Mouse (Mus musculus) MEL (cell line): Measurements from ENCODE around the gene Stat6.

ENCODE experiments used
- CTCF ChIP-seq, 3 experiments: IDR thresholded peaks in 2 of 3; conservative IDR thresholded peaks in 1 of 3; 2 replicates each; pipeline ENCODE4 v1.5.1; 2011 to 2012; ENCODE audit warnings: low read length in 3 of 3, low read depth in 2 of 3, mild to moderate bottlenecking in 2 of 3, improper control_type of control experiment in 1 of 3, inconsistent platforms in 1 of 3, mixed read lengths in 1 of 3, moderate library complexity in 1 of 3; ENCODE audit not compliant: control insufficient read depth in 1 of 3, insufficient read depth in 1 of 3, poor library complexity in 1 of 3, severe bottlenecking in 1 of 3
- JUND ChIP-seq: IDR thresholded peaks from 2 replicates; pipeline ENCODE4 v1.6.1; 2011; ENCODE audit warnings: low read depth, mild to moderate bottlenecking, improper control_type of control experiment, low read length
- MEF2A ChIP-seq: IDR thresholded peaks from 2 replicates; pipeline ENCODE4 v1.6.1; 2014; ENCODE audit warnings: low read depth, mild to moderate bottlenecking, inconsistent platforms, low read length, improper control_type of control experiment; ENCODE audit not compliant: poor library complexity, insufficient replicate concordance, severe bottlenecking; ENCODE audit errors: extremely low read depth
- POLR2A ChIP-seq, 2 experiments: IDR thresholded peaks; 2 replicates each; pipeline ENCODE4 v1.6.1; 2011 to 2012; ENCODE audit warnings: low read length in 2 of 2, mild to moderate bottlenecking in 2 of 2, control low read depth in 1 of 2, improper control_type of control experiment in 1 of 2, low read depth in 1 of 2, moderate library complexity in 1 of 2; ENCODE audit not compliant: control insufficient read depth in 1 of 2, insufficient read depth in 1 of 2, poor library complexity in 1 of 2
- POLR2AphosphoS2 ChIP-seq: IDR thresholded peaks from 2 replicates; pipeline ENCODE4 v1.6.1; 2011; ENCODE audit warnings: low read length, improper control_type of control experiment
- SIN3A ChIP-seq: IDR thresholded peaks from 2 replicates; pipeline ENCODE4 v1.6.1; 2012; ENCODE audit warnings: low read length, improper control_type of control experiment, inconsistent platforms
- TCF12 ChIP-seq: IDR thresholded peaks from 2 replicates; pipeline ENCODE4 v1.6.1; 2014; ENCODE audit warnings: low read depth, mild to moderate bottlenecking, inconsistent platforms, low read length, improper control_type of control experiment, moderate library complexity
- ZKSCAN1 ChIP-seq: IDR thresholded peaks from 2 replicates; pipeline ENCODE4 v1.6.1; 2012; ENCODE audit warnings: low read depth, mild to moderate bottlenecking, inconsistent platforms, low read length, improper control_type of control experiment, moderate library complexity
- ZMIZ1 ChIP-seq: IDR thresholded peaks from 2 replicates; pipeline ENCODE4 v1.6.1; 2012; ENCODE audit warnings: low read depth, mild to moderate bottlenecking, inconsistent platforms, low read length, improper control_type of control experiment, moderate library complexity

DNA sequence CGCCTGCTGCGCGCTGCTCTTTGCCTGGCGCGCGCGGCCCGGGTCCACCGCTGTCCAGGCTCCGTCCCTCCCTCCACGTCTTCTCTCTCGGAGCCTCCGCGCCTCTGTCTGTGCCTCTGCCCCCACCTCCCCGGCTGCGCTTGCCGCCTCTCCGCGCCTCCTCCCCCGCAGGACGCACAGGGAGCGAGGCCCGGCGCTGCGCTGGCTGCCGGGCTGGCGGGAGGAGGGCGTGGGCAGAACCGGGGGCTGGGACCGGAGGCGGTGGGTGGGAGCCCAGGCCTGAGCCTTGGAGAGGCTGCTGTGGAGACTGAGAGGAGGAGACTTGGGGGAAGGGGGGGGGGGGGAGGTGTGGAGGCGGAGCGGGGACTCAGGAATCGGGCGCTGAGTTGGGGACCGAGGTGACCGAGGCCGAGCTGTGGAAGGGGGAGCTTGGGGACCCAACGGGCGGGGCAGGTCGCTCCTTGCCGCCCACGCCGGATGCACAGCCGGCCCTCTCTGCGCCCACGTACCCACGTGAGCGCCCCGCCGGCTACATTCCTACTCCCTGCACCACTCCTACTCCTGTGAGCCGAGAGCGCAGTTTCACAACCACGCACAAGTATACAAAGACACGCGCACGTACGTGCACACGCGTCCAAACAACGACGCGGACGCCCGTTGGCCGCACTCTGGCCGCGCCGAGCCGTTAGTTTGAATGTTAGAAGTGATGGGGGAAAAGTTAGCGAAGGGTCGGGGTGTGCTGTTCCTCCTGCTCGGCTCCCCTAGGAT lies 23.9 kb downstream of the Stat6 start, which contains the start of gene Nemp1:
- TF ChIP-seq CTCF (IDR thresholded peaks at IDR 0.05 in 2 of 3, conservative IDR thresholded peaks at IDR 0.05 in 1 of 3; ENCODE audit: control insufficient read depth in 1 of 3, insufficient read depth in 1 of 3, low read depth in 2 of 3, low read length in 3 of 3, poor library complexity in 1 of 3, severe bottlenecking in 1 of 3) (no peak), ZKSCAN1 (no peak), SIN3A (peak; percentile 56), ZMIZ1 (no peak), JUND (no peak), TCF12 (peak; percentile 5; the same call in 1 of the 2 replicates), POLR2AphosphoS2 (peak; percentile 59; the same call in 1 of the 2 replicates), MEF2A (no peak), POLR2A (IDR thresholded peaks at IDR 0.05; ENCODE audit: control insufficient read depth in 1 of 2, insufficient read depth in 1 of 2, low read depth in 1 of 2, low read length in 2 of 2, poor library complexity in 1 of 2) (peak; percentile 33 to 62; a peak in 2 of 4 replicates)
